Mouse (Mus musculus) lung, adult 2 months (tissue): Measurements from ENCODE around the gene Prss34. TPM values are rescaled to one million over a fixed set of nuclear protein-coding genes. Genes with fewer than 3 reads are reported as not detected.
A peak's percentile ranks its signal among the peaks of the same experiment; 100 is the strongest.

Experiments
- DNase-seq: peaks from one replicate; pipeline ENCODE4 v3.0.0; 2022
- H3K4me1 ChIP-seq: fragments of 200-500 bp; 2 replicates; pipeline ENCODE4 v1.6.1; 2011; ENCODE audit warnings: low read length; ENCODE audit not compliant: control insufficient read depth, insufficient read depth
- H3K4me3 ChIP-seq: fragments of 200-500 bp; replicated peaks from 2 replicates; pipeline ENCODE3; 2011; ENCODE audit warnings: low read depth, mild to moderate bottlenecking, control low read depth, low read length; ENCODE audit errors: extremely low read depth
- CTCF ChIP-seq: fragments of 200-500 bp; IDR thresholded peaks from 2 replicates; pipeline ENCODE4 v1.5.1; 2011; ENCODE audit warnings: mild to moderate bottlenecking, low read length, control low read depth; ENCODE audit not compliant: insufficient read depth
- POLR2A ChIP-seq: fragments of 200-500 bp; IDR thresholded peaks from 2 replicates; pipeline ENCODE4 v1.6.1; 2011; ENCODE audit warnings: low read depth, mild to moderate bottlenecking, control low read depth, low read length, borderline replicate concordance; ENCODE audit errors: extremely low read depth
- WGBS: fragments of 180-500 bp; shearing (Covaris S2); methylation state at CpG from one replicate; pipeline ENCODE4 v1.1.7; 2018; 5-methylcytosine and 5-hydroxymethylcytosine counted together
- polyA plus RNA-seq: library from polyadenylated mRNA; depleted of rRNA; stranded (reverse); fragments of >200 nt; gene quantifications from 2 replicates; pipeline ENCODE4 v1.2.3, GENCODE M21; 2012; rRNA removed

Prss34 gene
- 0.27 and 0.46 TPM in 2 replicates for polyA plus RNA-seq

DNA sequence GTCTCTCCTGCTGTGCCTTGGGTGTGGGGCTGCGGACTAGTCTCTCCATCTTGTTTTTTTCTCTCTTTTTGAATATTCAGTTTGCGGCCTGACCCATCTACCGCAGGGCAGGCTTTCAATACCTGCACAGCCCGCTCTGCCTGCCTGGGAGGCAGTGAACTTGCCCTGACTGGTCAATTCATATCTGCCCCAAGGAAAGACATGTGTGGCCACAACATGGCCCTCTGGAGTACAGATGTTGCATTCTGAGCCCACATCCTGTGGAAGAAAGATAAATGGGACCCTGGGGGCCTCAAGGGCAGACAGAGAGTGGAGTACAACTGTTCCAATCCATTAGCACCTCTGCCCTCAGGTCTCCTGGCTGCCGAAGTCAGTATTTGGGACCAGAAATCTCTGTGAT is at the start of gene Prss34:
Prss34 (plus strand) TSS at position 301 of the 400 bp plus-strand sequence.
- 73% methylated on average over 5 of the region's 5 CpGs for whole genome bisulfite sequencing
- H3K4me3 ChIP-seq = no peak within 1 kb of the TSS
- no peaks in the 10 kb centered on the region for H3K4me1 ChIP-seq
- DNase-seq = no peak
- TF ChIP-seq CTCF (no peak), POLR2A (no peak)

DNA sequence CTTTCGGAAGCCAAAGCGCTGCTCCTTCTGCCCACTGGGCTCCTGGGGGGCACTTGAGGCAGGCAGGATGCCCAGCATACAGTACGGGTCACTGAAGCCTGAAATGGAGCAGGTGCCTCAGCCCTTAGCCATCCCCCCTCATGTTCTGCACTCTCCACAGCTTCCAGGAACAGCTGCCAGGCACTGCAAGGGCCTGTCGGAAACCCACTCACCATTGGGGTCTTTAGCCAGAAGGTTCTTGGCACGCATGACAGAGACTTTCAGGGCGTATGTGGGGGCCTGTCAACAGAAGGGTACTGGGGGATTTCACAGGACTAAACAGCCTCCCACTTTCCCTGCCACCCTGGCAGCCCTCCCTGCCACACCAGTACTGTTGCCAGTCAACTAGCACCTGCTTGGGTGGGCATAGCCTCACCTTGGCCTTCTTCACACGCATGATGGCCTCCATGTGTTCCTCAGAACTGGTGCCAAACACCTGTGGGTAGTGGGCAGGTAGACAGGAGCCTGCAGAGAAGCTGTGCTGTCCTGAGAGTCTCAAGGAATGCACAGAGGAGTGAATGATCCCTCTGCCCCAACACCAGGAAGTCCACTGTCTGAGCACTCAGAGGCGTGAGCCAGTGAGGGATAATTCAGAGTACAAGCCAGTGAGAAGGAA is 47.9 kb upstream of the Prss34 start:
- DNase-seq = no peak
- no peak for TF ChIP-seq POLR2A
- no peak for TF ChIP-seq CTCF
- Histone ChIP-seq H3K4me3 (no peak overlapping the region), H3K4me1 (no peaks in the 10 kb centered on the region)
- 80% methylated on average over 8 of the region's 8 CpGs for WGBS

DNA sequence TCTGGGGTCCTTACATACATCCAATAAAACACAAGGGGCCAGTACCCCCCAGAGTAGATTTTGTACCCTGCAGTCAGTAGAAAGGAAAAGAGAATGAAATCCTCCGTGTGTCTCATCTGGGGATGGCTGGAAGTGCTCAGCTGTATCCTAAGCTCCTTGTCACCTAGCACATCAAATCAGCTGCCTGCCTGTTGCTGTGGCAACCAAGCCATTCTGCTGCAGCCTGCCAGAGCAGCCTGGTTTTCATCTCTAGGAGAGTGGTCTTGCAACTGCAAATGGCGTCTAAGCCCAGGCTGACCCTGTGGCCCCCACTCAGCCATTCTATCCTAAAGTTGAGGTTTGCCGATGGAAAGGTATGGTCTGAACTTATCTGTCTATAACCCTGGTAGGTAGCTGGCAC is 45.6 kb upstream of the Prss34 start:
- DNase-seq = no peak
- H3K4me3 ChIP-seq = no peak overlapping the region
- H3K4me1 ChIP-seq = no peaks in the 10 kb centered on the region
- TF ChIP-seq POLR2A (no peak), CTCF (no peak)
- WGBS = 41% methylated on average over 3 of the region's 3 CpGs

DNA sequence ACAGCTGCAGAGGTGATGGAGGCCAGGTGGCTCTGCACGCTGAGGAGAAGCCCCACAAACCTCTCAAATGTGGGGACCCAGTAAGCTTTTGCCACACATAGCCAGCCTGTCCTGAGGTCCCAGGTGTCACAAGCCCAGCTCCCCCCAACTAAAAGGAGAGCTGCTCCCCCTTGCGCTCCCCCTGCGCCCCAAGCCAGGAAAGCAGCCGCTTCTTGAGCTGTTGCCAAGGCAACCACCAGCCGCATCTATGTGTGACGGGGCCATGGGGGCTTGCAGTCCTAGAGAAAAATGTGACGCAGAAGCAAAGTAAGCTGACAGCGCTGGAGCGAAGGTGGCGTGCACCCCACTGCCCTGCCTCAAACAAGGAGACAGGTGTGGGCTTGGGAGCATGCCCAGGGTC is 44.4 kb upstream of the Prss34 start:
- H3K4me3 ChIP-seq = no peak overlapping the region
- TF ChIP-seq POLR2A = no peak
- TF ChIP-seq CTCF = no peak
- 37% methylated on average over 10 of the region's 10 CpGs for WGBS
- H3K4me1 ChIP-seq = no peaks in the 10 kb centered on the region
- no peak for DNase-seq

DNA sequence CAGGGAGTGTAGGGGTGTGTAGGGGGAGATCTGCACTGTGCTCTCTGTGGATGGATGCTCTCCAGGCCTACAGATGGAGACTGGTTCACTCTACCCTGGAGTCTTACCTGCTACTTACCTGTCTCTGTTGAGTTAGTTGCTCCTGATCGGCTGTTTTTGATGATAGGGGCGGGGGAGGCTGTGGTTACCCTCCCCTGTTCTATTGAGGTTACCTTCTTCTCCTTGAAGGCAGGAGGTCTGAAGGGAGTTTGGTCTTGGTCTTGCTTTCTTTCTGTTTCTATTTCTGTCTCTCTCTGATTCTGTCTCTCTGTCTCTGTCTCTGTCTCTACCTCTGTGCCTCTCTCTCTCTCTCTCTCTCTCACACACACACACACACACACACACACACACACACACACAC is 43.1 kb upstream of the Prss34 start:
- Histone ChIP-seq H3K4me3 (no peak overlapping the region), H3K4me1 (no peaks in the 10 kb centered on the region)
- no peak for DNase-seq
- TF ChIP-seq CTCF = no peak
- TF ChIP-seq POLR2A = no peak
- 69% methylated on average over 2 of the region's 2 CpGs for WGBS

DNA sequence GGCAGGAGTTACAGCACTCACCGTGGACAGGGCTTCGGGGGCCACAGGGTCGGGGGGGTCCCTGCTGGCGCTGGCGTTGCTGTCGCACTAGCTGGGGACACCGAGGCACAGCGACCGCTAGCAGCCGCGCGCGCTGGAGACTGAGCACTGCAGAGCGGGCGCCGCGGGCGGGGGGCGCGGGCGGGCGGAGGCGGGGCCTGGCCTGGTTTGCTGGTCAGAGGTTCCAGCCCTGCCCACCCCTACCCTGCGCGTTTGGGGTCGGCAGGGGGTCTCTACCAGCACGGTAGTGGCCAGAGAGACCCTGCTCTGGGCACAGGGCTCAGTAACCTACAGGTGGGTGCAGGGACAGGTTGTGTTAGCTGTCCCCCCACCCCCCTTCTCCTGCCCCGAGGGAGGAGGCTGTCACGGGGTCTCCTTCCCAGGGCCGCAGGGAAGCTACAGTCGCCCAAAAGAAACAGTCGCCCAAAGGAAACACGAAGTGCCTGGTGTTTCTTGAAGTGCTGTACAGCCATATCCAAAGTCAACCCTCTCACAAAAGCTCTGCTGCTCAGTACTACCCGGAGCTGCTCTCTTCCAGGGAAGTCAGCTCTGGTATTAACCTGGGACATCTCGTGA is 41.9 kb upstream of the Prss34 start, which contains the start of gene Baiap3:
Baiap3 (minus strand) TSS at position 225 of the 615 bp plus-strand sequence.
- no peak for DNase-seq
- WGBS = 6% methylated on average over 23 of the region's 35 CpGs
- TF ChIP-seq POLR2A (no peak), CTCF (no peak)
- Histone ChIP-seq H3K4me1 (no peaks in the 10 kb centered on the region), H3K4me3 (peak within 1 kb of the TSS; percentile 54)

DNA sequence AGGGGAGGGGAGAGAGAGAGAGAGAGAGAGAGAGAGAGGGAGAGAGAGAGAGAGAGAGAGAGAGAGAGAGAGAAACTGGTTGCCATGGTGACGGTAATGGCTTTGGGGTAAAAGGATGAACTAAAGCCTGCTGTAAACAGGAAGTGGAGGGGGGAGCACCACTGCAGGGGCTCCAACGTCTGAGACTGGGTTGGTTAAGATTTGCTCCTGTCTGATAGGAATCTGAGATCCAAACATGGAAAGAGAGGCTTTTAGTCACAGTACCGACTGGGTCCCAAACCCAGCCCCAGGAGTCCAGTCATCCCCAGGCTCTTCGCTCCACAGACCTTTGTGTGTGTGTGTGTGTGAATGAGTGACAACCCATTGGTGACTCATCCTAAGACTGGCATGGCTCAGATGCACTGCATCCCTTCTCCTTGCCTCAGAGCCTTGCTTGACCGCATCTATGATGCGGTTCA is 40.4 kb upstream of the Prss34 start:
- no peak for TF ChIP-seq POLR2A
- no peak for TF ChIP-seq CTCF

DNA sequence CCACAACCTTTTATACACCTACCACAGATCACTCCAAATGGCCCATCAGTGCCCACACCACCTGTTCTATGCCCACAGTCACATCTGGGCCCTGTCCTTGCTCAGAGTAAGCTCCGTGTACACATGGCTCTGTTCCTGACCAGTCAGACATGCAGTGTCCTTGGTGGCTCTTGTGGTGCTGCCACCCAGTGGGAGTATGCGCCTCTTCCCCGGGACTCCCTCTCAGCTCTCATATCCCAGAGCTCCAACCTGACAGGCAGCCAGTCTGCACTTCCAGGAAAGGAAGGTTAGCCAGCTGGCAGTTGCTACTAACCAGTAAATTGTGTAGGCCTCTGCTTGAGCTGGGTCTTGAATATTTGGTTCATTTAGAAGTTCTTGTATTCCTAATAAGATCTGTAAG is 33.7 kb upstream of the Prss34 start:
- TF ChIP-seq POLR2A = no peak
- 0 out of 2 replicates have a peak, but pooled peaks have one; percentile 24 for TF ChIP-seq CTCF
- 40% methylated on average over 3 of the region's 3 CpGs for WGBS
- no peak for DNase-seq
- H3K4me3 ChIP-seq = no peak overlapping the region
- H3K4me1 ChIP-seq = no peaks in the 10 kb centered on the region

More for the DNA sequence above, 40.4 kb upstream of the Prss34 start:
- Histone ChIP-seq H3K4me1 (no peaks in the 10 kb centered on the region), H3K4me3 (no peak overlapping the region)
- DNase-seq = no peak
- WGBS = 37% methylated on average over 6 of the region's 6 CpGs

DNA sequence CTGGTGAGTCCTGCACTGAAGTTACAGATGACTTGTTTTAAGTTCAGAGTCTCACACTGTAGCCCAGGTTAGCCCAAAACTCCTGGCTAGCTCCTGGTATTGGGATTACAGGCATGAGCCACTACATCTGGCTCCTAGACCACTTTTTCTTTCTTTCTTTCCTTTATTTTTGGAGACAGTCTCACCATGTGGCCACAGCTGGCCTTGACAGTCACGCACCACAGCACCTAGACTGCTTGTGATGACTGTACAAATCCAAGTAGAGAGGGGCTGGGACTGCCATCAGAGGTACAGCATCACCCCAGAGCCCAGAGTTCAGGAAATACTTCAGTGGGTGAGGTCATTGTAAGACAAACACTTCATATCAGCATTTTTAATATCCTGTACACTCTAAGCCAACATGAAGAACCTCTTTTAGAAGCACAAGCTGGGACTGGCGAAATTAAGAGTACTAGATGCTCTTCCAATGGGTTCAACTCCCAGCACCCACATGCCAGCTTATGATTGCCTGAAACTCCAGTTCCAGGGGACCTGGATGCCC is 27.3 kb upstream of the Prss34 start:
- 25% methylated on average over 2 of the region's 2 CpGs for WGBS
- TF ChIP-seq POLR2A = no peak
- no peak for DNase-seq
- Histone ChIP-seq H3K4me3 (no peak overlapping the region), H3K4me1 (peaks cover 24% of the 10 kb centered on the region)
